Mouse (Mus musculus): ENCODE data around the gene Cwc25.
"Not testable (repeated sequence)": the region's sequence is repeated elsewhere in the genome, so short reads cannot be mapped to it uniquely, and the experiment has no call there.

Gene Cwc25

GRCm38 (mm10) chr11:97800691-97801408, 34.5 kb upstream of the Cwc25 start:
- DNase-seq: no peak

GRCm38 (mm10) chr11:97799994-97800690, 33.8 kb upstream of the Cwc25 start:
- peak; percentile 54 to 66 for DNase-seq

- DNase-seq: peak; percentile 86 to 89
These were observed 33.0 kb upstream of the Cwc25 start for GRCm38 (mm10) chr11:97799146-97799993.

GRCm38 (mm10) chr11:97798782-97799145, 32.4 kb upstream of the Cwc25 start, which contains the start of gene Lasp1:
Gene Lasp1 (plus strand): TSS chr11:97799000.
- peak; percentile 97 to 98 for DNase-seq

- DNase-seq: no peak
These were observed 31.7 kb upstream of the Cwc25 start for GRCm38 (mm10) chr11:97798083-97798435.

GRCm38 (mm10) chr11:97797369-97798082, 31.2 kb upstream of the Cwc25 start:
- no peak for DNase-seq

- peak; percentile 86 to 90 for DNase-seq
These were observed 30.6 kb upstream of the Cwc25 start for GRCm38 (mm10) chr11:97796910-97797309.

GRCm38 (mm10) chr11:97793165-97793564, 26.8 kb upstream of the Cwc25 start:
- DNase-seq: peak; percentile 75 to 80

GRCm38 (mm10) chr11:97790778-97791438, 24.6 kb upstream of the Cwc25 start:
- DNase-seq: not testable (repeated sequence)

- no peak for DNase-seq
These were observed 23.4 kb upstream of the Cwc25 start for GRCm38 (mm10) chr11:97789727-97790126.

GRCm38 (mm10) chr11:97787961-97788360, 21.6 kb upstream of the Cwc25 start:
- no peak for DNase-seq

GRCm38 (mm10) chr11:97782564-97782895, 16.2 kb upstream of the Cwc25 start:
- no peak for DNase-seq

GRCm38 (mm10) chr11:97781832-97782563, 15.6 kb upstream of the Cwc25 start, which contains the start of gene Rpl23:
Gene Rpl23 (minus strand): TSS chr11:97782437.
- DNase-seq: peak; percentile 100

- DNase-seq: no peak
These were observed 15.1 kb upstream of the Cwc25 start for GRCm38 (mm10) chr11:97781478-97781831.

- DNase-seq: no peak
These were observed 13.8 kb upstream of the Cwc25 start for GRCm38 (mm10) chr11:97779968-97780701.

GRCm38 (mm10) chr11:97778918-97779317, 12.6 kb upstream of the Cwc25 start:
- DNase-seq: no peak

GRCm38 (mm10) chr11:97777129-97777529, 10.8 kb upstream of the Cwc25 start:
- DNase-seq: peak; percentile 49 to 52

GRCm38 (mm10) chr11:97776497-97777128, 10.3 kb upstream of the Cwc25 start:
- no peak for DNase-seq

- no peak for DNase-seq
These were observed 9.6 kb upstream of the Cwc25 start, which contains the start of gene 1700001P01Rik for GRCm38 (mm10) chr11:97775808-97776496. Gene 1700001P01Rik (minus strand): TSS chr11:97775918.

GRCm38 (mm10) chr11:97775186-97775585, 8.8 kb upstream of the Cwc25 start:
- no peak for DNase-seq

Data from B cell, adult 2 months (primary cell).